Mouse (Mus musculus): ENCODE results near the gene Myh14.

Gene Myh14

DNA sequence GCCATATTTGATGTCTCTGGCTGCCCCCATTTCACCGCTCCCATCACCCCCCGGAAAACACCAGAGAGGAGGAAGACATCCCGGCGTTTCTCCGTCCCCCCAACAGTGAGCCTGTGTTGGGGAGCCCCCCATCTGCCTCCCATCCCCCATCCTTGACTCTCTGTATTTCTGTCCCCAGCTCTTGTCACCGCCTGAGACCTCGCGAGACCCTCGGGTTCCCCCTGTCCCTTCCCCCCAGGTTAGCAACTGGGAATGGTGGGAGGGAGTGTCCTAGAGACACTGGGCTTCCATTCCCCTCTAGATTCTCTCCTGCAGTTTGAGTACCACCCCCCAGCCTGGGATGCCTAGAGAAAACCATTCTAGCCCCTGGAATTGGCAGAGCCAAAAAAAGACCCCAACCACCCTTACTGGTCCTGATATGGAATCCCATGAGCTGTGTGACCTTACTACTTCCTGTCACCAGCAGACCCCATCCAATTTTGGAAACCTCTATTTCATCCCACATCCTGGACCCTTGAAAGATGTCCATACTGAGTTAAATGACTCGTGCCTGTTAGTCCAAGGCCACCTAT is 69.9 kb downstream of the Myh14 start:
- DNase-seq (ENCODE audit: low read depth, low spot score), result no peak

DNA sequence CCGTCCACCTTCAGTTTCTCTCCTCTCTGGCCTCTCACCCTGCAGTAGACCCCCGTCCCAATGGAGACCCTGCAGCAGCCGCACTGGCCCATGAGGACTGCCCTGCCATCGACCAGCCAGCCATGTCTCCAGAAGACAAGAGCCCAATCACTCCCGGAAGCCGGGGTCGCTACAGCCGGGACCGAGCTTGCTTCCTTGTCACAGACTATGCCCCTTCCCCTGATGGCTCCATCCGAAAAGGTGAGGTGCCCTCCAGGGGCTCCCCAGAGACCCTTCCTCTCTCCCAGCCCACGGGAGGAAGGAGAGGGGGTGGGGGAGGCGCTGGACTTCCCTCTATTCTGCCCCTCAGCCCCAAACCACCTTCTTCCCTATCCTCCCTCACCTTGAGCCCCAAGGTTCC is 72.3 kb downstream of the Myh14 start:
- DNase-seq (ENCODE audit: low read depth, low spot score), result no peak

DNA sequence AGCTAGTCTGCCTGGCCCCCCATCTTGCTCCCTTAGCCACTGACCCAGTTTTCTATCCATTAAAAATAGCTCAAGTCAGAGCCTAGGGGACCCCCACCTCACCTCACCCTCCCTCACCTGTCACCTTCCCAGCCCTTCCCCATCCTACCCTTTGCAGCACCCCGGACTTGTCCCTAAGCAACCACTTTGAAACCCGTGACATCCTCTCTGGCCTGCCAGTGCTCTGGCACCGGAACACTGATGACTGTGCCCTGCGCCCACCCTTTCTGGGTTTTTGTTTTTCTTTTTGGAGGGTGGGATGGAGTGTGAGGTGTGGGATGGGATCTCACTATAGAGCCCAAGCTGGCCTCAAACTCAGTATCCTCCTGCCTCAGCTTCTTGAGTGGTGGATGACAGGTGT is 73.0 kb downstream of the Myh14 start:
- DNase-seq (ENCODE audit: low read depth, low spot score), result no peak

DNA sequence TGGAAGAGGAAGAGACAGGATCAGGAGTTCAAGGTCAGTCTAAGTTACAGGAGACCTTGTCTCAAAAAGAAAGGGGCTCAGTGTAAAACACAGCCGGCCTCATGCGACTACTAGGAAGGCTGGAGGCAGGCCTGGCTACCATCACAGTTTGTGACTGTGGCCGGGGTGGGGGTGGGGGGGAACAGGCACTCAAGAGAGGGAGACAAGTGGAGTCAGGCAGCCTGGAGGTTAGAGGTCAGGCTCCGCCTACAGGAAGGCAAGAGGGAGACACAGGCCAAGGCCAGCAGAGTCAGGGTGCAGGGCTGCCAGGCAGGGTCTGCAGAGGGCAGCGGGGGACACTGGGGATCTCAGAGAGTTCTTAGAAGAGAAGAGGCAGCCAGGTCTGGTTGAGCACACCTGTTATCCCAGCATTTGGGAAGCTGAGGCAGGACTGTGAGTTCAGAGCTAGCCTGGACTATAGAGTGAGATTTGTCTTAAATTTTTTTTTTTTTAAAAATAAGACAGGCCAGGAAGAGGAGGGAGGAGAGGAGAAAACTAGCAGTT is 73.6 kb downstream of the Myh14 start:
- no peak for DNase-seq (ENCODE audit: low read depth, low spot score)

DNA sequence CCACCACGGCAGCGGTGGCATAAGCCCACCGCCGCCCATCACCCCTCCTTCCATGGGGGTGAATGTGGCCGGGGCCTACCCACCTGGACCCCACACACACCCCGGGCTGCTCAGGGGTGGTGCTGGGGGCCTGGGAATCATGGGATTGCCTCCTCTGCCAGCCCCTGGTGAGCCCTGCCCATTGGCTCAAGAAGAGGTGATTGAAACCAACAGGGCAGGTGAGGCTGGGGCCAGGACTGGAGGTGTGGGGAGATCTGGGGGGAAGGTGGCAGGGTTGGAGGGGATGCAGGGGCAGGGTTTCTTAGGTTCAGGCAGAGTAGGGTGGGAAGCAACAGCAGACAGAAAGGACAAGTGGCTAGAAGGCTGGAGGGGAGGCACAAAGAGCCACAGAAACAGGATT is 74.6 kb downstream of the Myh14 start:
- no peak for DNase-seq (ENCODE audit: low read depth, low spot score)

DNA sequence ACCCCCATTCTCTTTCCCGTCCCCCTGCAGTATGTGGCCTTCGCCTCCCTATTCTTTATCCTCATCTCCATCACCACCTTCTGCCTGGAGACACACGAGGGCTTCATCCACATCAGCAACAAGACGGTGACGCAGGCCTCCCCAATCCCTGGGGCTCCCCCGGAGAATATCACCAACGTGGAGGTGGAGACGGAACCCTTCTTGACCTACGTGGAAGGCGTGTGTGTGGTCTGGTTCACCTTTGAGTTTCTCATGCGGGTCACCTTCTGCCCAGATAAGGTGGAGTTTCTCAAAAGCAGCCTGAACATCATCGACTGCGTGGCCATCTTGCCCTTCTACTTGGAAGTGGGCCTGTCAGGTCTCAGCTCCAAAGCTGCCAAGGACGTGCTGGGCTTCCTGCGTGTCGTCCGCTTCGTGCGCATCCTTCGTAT is 75.5 kb downstream of the Myh14 start:
- no peak for DNase-seq (ENCODE audit: low read depth, low spot score)

DNA sequence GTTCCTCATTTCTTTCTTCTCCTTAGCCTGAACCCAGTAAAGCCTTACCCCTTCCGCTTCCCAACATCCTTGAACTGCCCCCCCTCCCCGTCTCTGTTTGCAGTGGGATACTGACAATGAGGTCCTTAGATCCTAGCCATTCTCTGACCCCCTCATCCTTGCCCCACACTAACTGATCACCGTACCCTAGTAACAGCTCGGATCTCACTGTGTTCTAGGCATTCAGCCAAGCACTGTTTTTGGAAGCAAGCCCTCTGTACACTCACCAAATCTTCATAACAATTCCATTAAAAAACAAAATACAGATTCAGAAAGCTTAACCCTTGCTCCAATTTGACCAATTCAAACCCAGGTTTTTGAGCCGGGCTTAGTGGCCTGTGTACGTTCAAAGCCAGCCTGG is 76.4 kb downstream of the Myh14 start:
- DNase-seq (ENCODE audit: low read depth, low spot score), result no peak

DNA sequence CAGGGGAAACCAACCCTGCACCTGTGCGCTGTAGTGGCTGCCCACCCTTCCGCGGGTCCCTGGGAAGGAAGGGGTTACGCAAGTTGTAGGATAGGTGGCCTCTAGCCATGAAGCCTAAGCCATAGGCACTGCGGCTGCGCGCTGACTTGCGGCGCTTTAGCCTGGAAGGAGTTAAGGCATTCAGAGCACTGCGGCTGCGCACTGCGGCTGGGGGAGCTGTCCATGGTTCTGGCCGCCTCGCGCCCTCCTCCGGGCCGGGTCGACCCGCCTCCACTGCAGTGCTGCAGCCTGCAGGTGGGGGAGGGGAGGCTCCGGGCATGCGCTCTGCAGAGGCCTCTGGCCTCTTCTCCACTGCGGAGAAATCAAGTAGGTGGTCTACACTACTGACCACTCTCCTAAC is 76.9 kb downstream of the Myh14 start:
- no peak for DNase-seq (ENCODE audit: low read depth, low spot score)

DNA sequence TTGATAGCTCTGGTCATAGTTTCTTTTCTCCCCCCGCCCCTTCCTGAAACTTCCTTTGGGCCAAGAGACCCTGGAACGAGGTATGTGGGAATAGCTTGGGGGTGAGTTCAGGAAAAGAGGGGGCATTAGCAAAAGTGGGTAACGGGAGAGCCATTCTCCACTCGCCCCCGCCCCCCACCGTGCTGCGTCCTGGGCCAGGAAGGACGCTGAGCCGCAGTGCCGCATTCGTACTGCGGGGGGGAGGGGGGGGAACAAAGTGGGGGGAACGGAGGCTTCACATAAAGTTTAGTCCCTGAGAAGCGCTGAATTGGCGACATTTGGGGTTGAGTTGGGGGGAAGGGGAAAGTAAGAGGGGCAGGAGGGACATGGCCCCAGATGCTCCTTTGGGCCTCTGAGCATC is 77.6 kb downstream of the Myh14 start:
- DNase-seq (ENCODE audit: low read depth, low spot score), result no peak

DNA sequence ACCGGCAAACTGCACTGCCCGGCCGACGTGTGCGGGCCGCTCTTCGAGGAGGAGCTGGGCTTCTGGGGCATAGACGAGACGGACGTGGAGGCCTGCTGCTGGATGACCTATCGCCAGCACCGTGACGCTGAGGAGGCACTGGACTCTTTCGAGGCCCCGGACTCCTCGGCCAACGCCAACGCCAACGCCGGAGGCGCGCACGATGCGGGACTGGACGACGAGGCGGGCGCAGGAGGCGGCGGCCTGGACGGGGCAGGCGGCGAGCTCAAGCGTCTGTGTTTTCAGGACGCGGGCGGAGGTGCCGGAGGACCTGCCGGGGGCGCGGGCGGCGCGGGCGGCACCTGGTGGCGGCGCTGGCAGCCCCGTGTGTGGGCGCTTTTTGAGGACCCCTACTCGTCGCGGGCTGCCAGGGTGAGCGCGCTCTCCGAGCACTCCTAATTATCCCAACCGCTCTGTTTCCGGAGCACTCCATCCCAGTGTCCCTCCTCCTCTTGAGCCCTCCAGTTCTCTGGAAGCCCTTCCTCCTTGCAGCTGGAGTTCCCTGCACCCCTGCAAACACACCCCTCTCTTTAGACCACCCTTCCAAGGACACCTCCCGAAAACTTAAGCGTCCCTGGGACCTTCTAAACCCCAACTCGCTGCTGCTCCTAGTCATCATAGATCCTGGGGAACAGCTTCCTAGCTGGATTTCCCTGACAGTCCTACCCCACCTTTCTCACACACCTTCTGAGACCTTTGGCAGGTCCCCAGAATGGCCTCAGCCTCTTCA is 79.1 kb downstream of the Myh14 start:
- peak; percentile 57 for DNase-seq (ENCODE audit: low read depth, low spot score)

DNA sequence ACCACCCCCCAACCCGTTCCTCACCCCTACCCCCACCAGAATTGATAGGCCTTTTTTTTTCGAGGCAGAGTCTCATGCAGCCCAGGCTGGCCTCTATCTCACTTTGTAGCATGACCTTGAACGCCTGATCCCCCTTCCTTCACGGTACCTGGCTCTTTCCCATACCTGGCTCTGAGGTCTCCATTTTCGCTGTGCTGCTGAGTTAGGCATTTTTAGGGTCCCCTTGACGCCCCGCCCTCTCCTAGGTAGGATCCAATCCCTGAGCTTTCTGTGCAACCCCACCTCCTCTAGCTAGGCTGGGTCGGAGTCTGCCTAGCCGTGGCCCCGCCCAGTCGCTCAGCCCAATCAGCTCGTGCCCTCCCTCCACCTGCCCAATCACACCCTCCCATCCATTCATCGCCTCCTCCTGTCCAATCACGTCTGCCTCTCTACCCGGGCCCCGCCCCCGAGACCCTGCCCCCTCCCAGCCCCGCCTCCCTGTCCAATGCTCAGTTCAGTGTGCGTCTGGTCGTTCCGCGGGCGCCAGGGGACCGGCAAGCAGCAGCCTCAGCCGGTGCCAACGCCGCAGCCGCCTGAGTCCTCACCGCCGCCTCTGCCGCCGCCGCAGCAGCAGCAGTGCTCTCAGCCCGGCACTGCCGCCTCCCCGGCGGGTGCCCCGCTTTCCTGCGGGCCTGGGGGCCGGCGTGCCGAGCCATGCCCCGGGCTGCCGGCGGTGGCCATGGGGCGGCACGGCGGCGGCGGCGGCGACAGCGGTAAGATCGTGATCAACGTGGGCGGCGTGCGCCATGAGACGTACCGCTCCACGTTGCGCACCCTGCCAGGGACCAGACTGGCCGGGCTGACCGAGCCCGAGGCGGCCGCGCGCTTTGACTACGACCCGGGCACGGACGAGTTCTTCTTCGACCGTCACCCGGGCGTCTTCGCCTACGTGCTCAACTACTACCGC is 80.0 kb downstream of the Myh14 start, which contains the start of gene Kcnc3:
Gene Kcnc3, plus strand, starts transcription at position 263 of the 946 bp plus-strand sequence.
- DNase-seq (ENCODE audit: low read depth, low spot score), result peak; percentile 98

DNA sequence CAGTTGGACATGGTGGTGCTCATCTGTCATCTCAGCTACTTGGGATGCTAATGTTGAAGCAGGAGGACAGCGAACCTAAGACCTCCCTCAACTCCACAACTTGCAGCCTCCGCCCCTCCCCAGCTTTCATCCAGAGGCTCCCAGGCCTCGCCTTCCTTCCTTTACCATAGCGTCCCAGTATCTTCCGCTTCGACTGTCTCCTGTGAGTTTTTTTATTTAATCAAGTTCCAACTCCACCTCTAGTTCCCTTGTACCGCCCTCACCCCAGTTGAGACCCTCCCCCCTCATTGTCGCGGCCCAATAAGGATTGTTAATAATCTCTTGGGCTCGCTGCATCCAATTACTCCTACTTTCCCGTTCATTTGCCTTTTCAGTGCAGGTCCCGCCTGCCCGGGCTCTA is 80.7 kb downstream of the Myh14 start:
- peak; percentile 55 for DNase-seq (ENCODE audit: low read depth, low spot score)

DNA sequence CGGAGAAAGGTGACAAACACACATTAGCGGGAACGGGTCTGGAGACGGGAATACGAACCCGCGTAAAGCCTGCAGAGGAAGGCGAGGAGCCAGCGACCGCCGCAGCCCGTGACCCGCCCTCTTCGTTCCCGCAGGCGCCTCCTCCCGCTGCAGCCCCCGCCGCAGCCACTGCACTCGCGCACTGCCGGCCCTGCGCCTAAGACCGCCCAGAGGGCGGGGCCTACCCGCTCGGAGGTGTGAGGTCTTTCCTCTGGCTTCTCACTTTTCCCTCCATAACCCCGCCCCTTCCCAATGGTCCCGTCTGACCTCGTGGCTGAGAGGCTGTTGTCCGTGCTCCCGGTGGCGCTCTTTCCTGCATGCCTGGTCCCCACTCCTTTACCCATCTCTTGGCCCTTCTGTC is 81.5 kb downstream of the Myh14 start:
- DNase-seq (ENCODE audit: low read depth, low spot score), result peak; percentile 88

DNA sequence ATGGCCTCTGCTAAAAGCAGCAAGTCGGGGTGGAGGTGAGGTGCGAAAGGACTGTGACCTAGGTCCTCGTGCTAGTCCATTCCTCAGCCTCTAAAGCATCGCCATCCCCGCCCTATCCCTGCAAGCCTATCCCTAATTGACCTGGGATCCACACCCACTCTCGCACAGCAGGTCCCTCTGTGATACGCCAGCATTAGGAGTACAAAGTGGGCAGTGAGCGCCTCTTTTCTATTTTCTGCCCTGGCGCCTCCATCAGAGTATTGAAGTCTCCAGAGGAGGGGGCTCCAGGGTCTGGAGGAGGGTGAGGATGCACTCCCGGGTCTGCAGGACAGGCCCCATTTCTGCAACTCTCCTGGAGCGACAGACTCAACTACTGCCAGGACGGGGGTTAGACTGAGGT is 82.3 kb downstream of the Myh14 start:
- no peak for DNase-seq (ENCODE audit: low read depth, low spot score)

DNA sequence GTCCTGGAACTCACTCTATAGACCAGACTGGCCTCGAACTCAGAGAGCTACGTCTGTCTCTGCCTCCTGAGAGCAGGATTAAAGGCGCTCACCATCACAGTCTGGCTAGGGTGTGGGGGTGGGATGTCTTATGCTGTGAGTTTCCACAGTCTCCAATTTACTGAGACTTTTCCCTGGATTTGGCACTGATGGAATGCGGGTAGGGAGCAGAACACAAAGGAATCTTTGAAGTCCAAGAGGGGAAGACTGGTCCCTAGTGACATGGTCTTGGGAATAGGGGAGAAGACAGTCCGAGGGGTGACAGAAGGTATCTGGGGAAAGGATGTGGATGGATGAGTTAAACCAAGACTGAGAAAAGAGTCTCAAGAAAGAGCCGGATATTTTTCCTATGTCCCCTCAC is 83.0 kb downstream of the Myh14 start:
- DNase-seq (ENCODE audit: low read depth, low spot score), result no peak

DNA sequence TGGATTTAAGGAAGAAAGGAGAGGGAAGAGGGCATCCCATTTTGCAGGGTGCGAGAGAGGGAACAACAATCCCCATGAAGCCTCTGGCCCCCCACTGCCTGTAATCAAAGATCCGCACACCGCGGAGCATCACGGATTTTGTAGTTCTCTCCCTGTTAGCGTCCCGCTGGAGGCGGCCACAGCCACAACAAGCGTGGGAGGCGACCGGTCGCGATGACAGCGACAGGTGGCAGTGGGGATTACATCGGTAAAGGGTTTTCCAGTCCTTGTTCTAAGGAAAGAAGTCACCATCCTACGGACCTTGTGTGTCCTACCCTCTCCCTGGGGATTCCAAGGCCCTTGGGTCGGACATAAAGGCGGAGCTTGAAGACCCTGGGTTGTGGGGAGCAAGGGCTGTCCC is 83.7 kb downstream of the Myh14 start:
- no peak for DNase-seq (ENCODE audit: low read depth, low spot score)

DNA sequence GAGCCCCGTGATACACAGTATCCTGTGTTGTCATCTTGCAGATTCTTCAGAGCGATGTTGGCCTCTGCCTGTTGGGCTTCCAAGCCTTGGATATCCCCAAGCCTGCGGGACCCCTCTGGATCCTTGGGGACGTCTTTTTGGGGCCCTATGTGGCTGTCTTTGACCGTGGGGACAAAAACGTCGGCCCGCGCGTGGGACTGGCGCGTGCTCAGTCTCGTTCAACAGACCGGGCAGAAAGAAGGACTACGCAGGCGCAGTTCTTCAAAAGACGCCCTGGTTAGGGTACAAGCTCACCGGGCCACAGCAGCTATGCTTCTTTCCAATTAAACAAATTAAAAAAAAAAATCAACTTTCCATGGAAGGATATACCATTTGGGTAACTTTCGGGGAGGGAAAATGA is 84.1 kb downstream of the Myh14 start:
- DNase-seq (ENCODE audit: low read depth, low spot score), result no peak

DNA sequence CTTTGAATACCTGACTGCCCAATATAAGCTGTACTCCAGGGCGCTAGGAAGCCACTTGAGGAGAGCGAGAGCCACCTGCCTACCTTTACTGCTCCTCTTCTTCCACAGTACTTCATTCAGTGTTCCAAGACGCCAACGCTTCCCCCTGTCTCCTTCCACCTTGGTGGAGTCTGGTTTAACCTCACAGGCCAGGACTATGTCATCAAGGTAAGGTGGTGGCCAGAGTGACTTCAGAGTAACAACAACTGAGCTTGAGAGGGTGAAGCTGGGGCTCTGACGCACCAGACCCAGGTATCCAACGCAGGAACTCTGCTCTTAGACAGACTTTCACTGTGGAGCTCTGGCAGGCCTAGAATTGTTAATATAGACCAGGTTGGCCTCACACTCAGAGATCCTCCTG is 85.0 kb downstream of the Myh14 start:
- no peak for DNase-seq (ENCODE audit: low read depth, low spot score)

DNA sequence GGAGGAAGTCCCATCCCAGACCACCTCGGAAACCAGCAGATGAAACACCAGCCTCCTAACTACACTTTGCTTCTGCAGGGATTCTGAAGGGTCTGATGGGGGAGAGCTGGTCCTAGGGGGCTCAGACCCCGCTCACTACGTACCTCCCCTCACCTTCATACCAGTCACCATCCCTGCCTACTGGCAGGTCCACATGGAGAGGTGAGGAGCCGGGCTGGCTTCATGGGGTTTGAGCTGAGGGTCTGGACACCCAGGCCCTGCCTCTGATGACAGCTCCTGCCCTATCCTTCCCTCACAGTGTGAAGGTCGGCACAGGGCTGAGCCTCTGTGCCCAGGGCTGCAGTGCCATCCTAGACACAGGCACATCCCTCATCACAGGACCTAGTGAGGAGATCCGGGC is 85.7 kb downstream of the Myh14 start:
- DNase-seq (ENCODE audit: low read depth, low spot score), result no peak

DNA sequence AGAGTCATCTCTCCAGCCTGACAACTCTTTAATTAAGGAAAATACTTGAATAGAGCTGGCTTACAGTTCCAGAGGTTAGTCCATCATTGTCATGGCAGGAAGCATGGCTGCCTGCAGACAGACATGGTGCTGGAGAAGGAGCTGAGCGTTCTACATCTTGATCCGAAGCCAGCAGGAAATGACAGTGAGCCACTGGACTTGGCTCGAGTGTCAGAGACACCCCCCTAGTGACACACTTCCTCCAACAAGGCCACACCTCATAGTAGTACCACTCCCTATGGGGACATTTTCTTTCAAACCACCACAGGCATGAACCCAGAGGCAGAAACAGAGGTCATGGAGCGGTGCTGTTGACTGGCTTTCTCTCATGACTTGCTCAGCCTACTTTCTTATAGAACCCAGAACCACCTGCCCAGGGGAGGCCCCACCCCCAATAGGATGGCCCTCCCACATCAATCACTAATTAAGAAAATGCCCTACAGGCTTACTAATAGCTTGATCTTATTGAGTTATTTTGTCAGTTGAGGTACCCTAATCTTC is 86.3 kb downstream of the Myh14 start:
- DNase-seq (ENCODE audit: low read depth, low spot score), result no peak

DNA sequence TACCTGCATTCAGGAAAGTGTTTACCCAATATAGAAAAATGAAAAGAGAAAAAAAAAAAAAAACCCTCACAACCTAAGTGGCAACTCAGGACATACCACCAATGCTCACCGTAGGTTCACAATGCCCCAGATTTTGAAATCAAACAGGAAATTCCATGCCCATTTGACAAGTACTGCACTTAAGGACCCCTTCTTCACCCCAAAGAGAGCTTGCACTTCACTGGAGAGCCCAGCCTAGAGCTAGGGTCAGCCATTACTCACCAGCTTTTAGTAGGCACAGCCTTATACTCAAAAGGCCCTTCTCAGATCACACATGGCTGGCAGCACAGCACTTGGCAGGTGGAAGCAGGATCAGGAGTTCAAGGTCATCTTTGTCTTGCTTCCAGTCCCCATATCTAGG is 87.5 kb downstream of the Myh14 start:
- no peak for DNase-seq (ENCODE audit: low read depth, low spot score)

DNA sequence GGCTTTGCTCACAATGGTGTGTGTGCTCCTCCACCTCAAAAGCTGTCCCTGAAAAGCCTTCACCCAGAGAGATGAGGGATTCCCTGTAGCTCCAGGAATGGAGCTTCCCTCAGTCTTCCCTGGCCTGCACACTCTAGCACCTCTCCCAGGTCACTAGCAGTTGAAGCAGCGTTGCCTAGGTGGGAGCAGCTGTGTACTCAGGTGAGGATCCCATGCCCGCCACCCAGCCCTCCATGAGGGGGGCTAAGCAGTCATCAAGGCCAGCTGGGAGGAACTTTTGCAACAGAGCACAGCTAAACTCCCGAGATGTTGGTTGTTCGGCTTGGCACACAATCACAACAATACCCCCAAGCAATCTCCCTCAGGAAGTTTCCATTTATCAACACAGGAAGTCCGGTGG is 87.9 kb downstream of the Myh14 start:
- DNase-seq (ENCODE audit: low read depth, low spot score), result no peak
